In the genomic region with DNA sequence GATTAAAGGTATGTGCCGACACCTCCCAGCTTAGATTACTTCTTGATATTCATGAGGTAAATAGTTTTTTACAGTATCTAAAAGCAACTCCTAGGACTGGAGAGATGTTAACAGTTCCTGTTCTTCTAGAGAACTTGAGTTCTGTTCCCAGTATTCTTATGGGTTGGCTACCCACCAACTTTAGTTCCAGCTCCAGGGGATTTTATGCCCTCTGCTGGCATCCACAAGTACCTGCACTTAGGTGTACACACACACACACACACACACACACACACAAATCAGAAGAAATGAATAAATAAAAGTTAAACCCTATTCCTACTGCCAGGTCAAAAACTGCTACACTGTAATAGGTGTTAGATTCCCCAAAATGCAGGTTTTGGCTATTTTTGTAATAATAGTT, we compare ENCODE assay signal across 8 mouse cellular contexts. TPM values are rescaled to one million over a fixed set of nuclear protein-coding genes. Genes with fewer than 3 reads are reported as not detected.
DNase-seq lines count a peak whose midpoint lies in the region; ATAC-seq and TF ChIP-seq lines count a peak whose summit lies in the region.

No protein-coding gene starts in this region.

- H3K4me3 ChIP-seq in heart, embryonic 14.5 days (ENCODE audit: control insufficient read depth in 1 of 2, insufficient read depth in 1 of 2, low read depth in 1 of 2, low read length in 2 of 2): peak overlapping the region in 1 of 2 experiments; percentile 42; a peak in 1 of 4 replicates
- H3K4me3 ChIP-seq in hindbrain, embryonic 15.5 days: peak overlapping the region; percentile 48
- H3K4me3 ChIP-seq in midbrain, embryonic 16.5 days (ENCODE audit: low read depth, low read length): peak overlapping the region; percentile 49; the same call in 1 of the 2 replicates
- no peak overlapping the region for H3K4me3 ChIP-seq in lung, adult 2 months (replicated peaks; ENCODE audit: extremely low read depth, low read depth, low read length)

- no peaks in the 10 kb centered on the region for H3K27me3 ChIP-seq in heart, embryonic 14.5 days (ENCODE audit: control insufficient read depth, insufficient read depth, low read length)
- H3K27me3 ChIP-seq in hindbrain, embryonic 15.5 days: no peaks in the 10 kb centered on the region
- H3K27me3 ChIP-seq in midbrain, embryonic 16.5 days (ENCODE audit: control insufficient read depth, insufficient read depth, low read depth, low read length): no peaks in the 10 kb centered on the region; the same call in 1 of the 2 replicates

- no peak for DNase-seq in heart, postnatal 10 days
- DNase-seq in NIH3T3 (ENCODE audit: low read depth): peak; percentile 63
- DNase-seq in right cerebral cortex, postnatal 36 days (ENCODE audit: low spot score in 2 of 2): no peak
- DNase-seq in thymus, postnatal 0 days (ENCODE audit: low spot score): no peak
- DNase-seq in lung, adult 2 months: no peak

- peaks cover 9 to 27% of the 10 kb centered on the region in 2 experiments for H3K4me1 ChIP-seq in heart, embryonic 14.5 days (ENCODE audit: control insufficient read depth in 2 of 2, insufficient read depth in 2 of 2, low read length in 2 of 2)
- H3K4me1 ChIP-seq in hindbrain, embryonic 15.5 days (replicated peaks): peaks cover 23% of the 10 kb centered on the region
- H3K4me1 ChIP-seq in midbrain, embryonic 16.5 days (ENCODE audit: control insufficient read depth, insufficient read depth, low read length): peaks cover 13% of the 10 kb centered on the region
- peaks cover 3% of the 10 kb centered on the region for H3K4me1 ChIP-seq in lung, adult 2 months (ENCODE audit: control insufficient read depth, insufficient read depth, low read length)

- H3K36me3 ChIP-seq in heart, embryonic 14.5 days (ENCODE audit: control insufficient read depth, insufficient read depth, low read length): peaks cover 8% of the 10 kb centered on the region; the same call in 1 of the 2 replicates
- peaks cover 3% of the 10 kb centered on the region; the same call in 1 of the 2 replicates for H3K36me3 ChIP-seq in hindbrain, embryonic 15.5 days
- no peaks in the 10 kb centered on the region for H3K36me3 ChIP-seq in midbrain, embryonic 16.5 days (ENCODE audit: control insufficient read depth, insufficient read depth, low read length)

- TF ChIP-seq CTCF in lung, adult 2 months (IDR thresholded peaks at IDR 0.05; ENCODE audit: insufficient read depth, low read length): no peak

- H3K9ac ChIP-seq in heart, embryonic 14.5 days (ENCODE audit: low read length): no peak overlapping the region
- H3K9ac ChIP-seq in hindbrain, embryonic 15.5 days: no peak overlapping the region
- H3K9ac ChIP-seq in midbrain, embryonic 16.5 days (ENCODE audit: low read depth, low read length): no peak overlapping the region

- peak overlapping the region; percentile 67 for H3K4me2 ChIP-seq in heart, embryonic 14.5 days (ENCODE audit: low read length)
- H3K4me2 ChIP-seq in hindbrain, embryonic 15.5 days: peak overlapping the region; percentile 67
- H3K4me2 ChIP-seq in midbrain, embryonic 16.5 days (ENCODE audit: low read length): peak overlapping the region; percentile 68

- no peaks in the 10 kb centered on the region; the same call in 1 of the 2 replicates for H3K9me3 ChIP-seq in heart, embryonic 14.5 days (ENCODE audit: control insufficient read depth, low read length)
- no peaks in the 10 kb centered on the region for H3K9me3 ChIP-seq in hindbrain, embryonic 15.5 days
- H3K9me3 ChIP-seq in midbrain, embryonic 16.5 days (replicated peaks; ENCODE audit: control insufficient read depth, low read length, poor library complexity, severe bottlenecking): no peaks in the 10 kb centered on the region

- no peak for ATAC-seq in heart, embryonic 14.5 days (ENCODE audit: insufficient number of reproducible peaks, insufficient read depth, low FRiP score, low read depth)
- ATAC-seq in hindbrain, embryonic 15.5 days (ENCODE audit: low FRiP score, low read depth): no peak
- no peak for ATAC-seq in midbrain, embryonic 16.5 days

- no peak for TF ChIP-seq POLR2A in lung, adult 2 months (IDR thresholded peaks at IDR 0.05; ENCODE audit: borderline replicate concordance, extremely low read depth, low read depth, low read length)

- H3K27ac ChIP-seq in heart, embryonic 14.5 days (replicated peaks in 1 of 2; ENCODE audit: control insufficient read depth in 1 of 2, insufficient read depth in 1 of 2, low read depth in 2 of 2, low read length in 2 of 2): no peak overlapping the region
- H3K27ac ChIP-seq in hindbrain, embryonic 15.5 days (replicated peaks): peak overlapping the region; percentile 85
- H3K27ac ChIP-seq in midbrain, embryonic 16.5 days (ENCODE audit: low read length): no peak overlapping the region; the same call in 1 of the 2 replicates

- 97% methylated on average over 1 of the region's 1 CpGs for WGBS in heart, embryonic 14.5 days
- WGBS in hindbrain, embryonic 15.5 days: 97% methylated on average over 1 of the region's 1 CpGs
- whole genome bisulfite sequencing in midbrain, embryonic 16.5 days: 100% methylated on average over 1 of the region's 1 CpGs
- 98% methylated on average over 1 of the region's 1 CpGs for WGBS in lung, adult 2 months

- intact Hi-C loops in heart, postnatal 10 days (cut with DNase I): no loop called here

RNA-seq across cellular contexts. Expression of a gene that starts 1.5 kb away (rescaled TPM):
- polyA plus RNA-seq in heart, embryonic 14.5 days (2014; fragmentation: Nextera tagmentation; extraction: Ambion mirVana): 10.8 and 11.4 TPM in 2 replicates
- 10 to 100 TPM; 74.0 to 83.6 TPM for total RNA-seq in heart, postnatal 10 days (2021)
- 3.4 and 3.7 TPM in 2 replicates for polyA plus RNA-seq in hindbrain, embryonic 15.5 days (2015; fragmentation: Nextera tagmentation; extraction: Ambion mirVana)
- polyA plus RNA-seq in midbrain, embryonic 16.5 days (2015; fragmentation: Nextera tagmentation; extraction: Ambion mirVana): 3.3 and 3.6 TPM in 2 replicates
- 5.4 and 6.5 TPM in 2 replicates for polyA plus RNA-seq in thymus, postnatal 0 days (2015; fragmentation: Nextera tagmentation; extraction: Ambion mirVana)
- 14.0 and 23.4 TPM in 2 replicates for polyA plus RNA-seq in lung, adult 2 months (2012; rRNA removed)

RNA-seq across cellular contexts. Expression of a gene that starts 52.1 kb away (rescaled TPM):
- polyA plus RNA-seq in heart, embryonic 14.5 days (2014; fragmentation: Nextera tagmentation; extraction: Ambion mirVana): 19.0 and 21.2 TPM in 2 replicates
- 10 to 100 TPM; 33.2 to 33.8 TPM for total RNA-seq in heart, postnatal 10 days (2021)
- polyA plus RNA-seq in hindbrain, embryonic 15.5 days (2015; fragmentation: Nextera tagmentation; extraction: Ambion mirVana): 15.1 and 16.8 TPM in 2 replicates
- 15.8 and 18.5 TPM in 2 replicates for polyA plus RNA-seq in midbrain, embryonic 16.5 days (2015; fragmentation: Nextera tagmentation; extraction: Ambion mirVana)
- 12.5 and 13.1 TPM in 2 replicates for polyA plus RNA-seq in thymus, postnatal 0 days (2015; fragmentation: Nextera tagmentation; extraction: Ambion mirVana)
- polyA plus RNA-seq in lung, adult 2 months (2012; rRNA removed): 12.6 and 15.9 TPM in 2 replicates
